Mouse (Mus musculus) hindbrain, embryonic 16.5 days (tissue): ENCODE results near the gene Ubfd1. TPM values are rescaled to one million over a fixed set of nuclear protein-coding genes. Genes with fewer than 3 reads are reported as not detected.
"Not testable (repeated sequence)": the region's sequence is repeated elsewhere in the genome, so short reads cannot be mapped to it uniquely, and the experiment has no call there.

Experiments
- ATAC-seq: fragments of 200-750 bp; cut with Nextera tagmentation; 2 replicates; pipeline ENCODE4 v1.8.0; 2017; ENCODE audit warnings: moderate TSS enrichment, moderate library complexity
- H3K27ac ChIP-seq: fragments of 300-500 bp; sonication (generic); 2 replicates; pipeline ENCODE4 v1.5.1; 2014; ENCODE audit warnings: low read depth, mild to moderate bottlenecking, control low read depth, low read length, moderate library complexity
- H3K27me3 ChIP-seq: fragments of 300-500 bp; sonication (generic); replicated peaks from 2 replicates; pipeline ENCODE4 v1.6.1; 2014; ENCODE audit warnings: low read length; ENCODE audit not compliant: control insufficient read depth, insufficient read depth
- H3K36me3 ChIP-seq: fragments of 300-500 bp; sonication (generic); 2 replicates; pipeline ENCODE4 v1.6.1; 2014; ENCODE audit warnings: mild to moderate bottlenecking, low read length, moderate library complexity, mixed read lengths; ENCODE audit not compliant: control insufficient read depth, insufficient read depth
- H3K4me1 ChIP-seq: fragments of 300-500 bp; sonication (generic); 2 replicates; pipeline ENCODE4 v1.6.1; 2014; ENCODE audit warnings: low read depth, low read length; ENCODE audit not compliant: control insufficient read depth, insufficient read depth
- H3K4me2 ChIP-seq: fragments of 300-500 bp; sonication (generic); 2 replicates; pipeline ENCODE4 v1.6.1; 2014; ENCODE audit warnings: mild to moderate bottlenecking, low read length, control low read depth, moderate library complexity
- H3K4me3 ChIP-seq: fragments of 300-500 bp; sonication (generic); 2 replicates; pipeline ENCODE4 v1.5.1; 2014; ENCODE audit warnings: mild to moderate bottlenecking, low read length, control low read depth, moderate library complexity
- H3K9ac ChIP-seq: fragments of 300-500 bp; sonication (generic); 2 replicates; pipeline ENCODE4 v1.6.1; 2014; ENCODE audit warnings: low read depth, mild to moderate bottlenecking, control low read depth, low read length, moderate library complexity
- H3K9me3 ChIP-seq: fragments of 300-500 bp; sonication (generic); 2 replicates; pipeline ENCODE4 v1.6.1; 2014; ENCODE audit warnings: mild to moderate bottlenecking, low read length, moderate library complexity; ENCODE audit not compliant: control insufficient read depth
- WGBS: fragments of 180-500 bp; shearing (Covaris S2); extraction: QIAGEN DNeasy Blood & Tissue Kit; methylation state at CpG from one replicate; pipeline ENCODE4 v1.1.7; 2014; 5-methylcytosine and 5-hydroxymethylcytosine counted together
- polyA plus RNA-seq: library from polyadenylated mRNA; unstranded; fragments of >200 nt; fragmentation: Nextera tagmentation; extraction: Ambion mirVana; gene quantifications from 2 replicates; pipeline ENCODE4 v1.2.1, GENCODE M21; 2015

Ubfd1 gene
- polyA plus RNA-seq, 1 experiment from 2014 or later = 71.2 TPM

DNA sequence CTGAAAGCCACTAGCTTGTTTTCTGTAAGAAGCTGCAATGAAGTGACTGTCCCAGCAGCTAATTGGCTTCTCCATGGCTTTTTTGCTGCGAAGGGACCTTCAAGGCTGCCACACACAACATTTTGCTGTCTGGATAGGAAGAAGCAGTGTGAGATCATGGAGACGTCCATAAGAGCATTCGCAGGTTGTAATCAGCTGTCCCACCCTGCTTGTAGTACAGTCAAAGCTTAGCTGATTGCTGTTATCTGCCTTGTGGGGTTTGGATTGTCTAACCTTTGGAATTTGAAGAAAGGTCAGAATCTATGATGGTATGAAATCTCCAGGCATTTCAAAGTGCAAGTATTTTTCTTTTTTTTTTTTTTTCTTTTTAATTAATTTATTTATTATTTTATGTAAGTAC lies 7.4 kb downstream of the Ubfd1 start:
- no peak overlapping the region for H3K4me3 ChIP-seq
- no peak overlapping the region for H3K9ac ChIP-seq
- peaks cover 3% of the 10 kb centered on the region for H3K4me1 ChIP-seq
- H3K4me2 ChIP-seq = no peak overlapping the region
- H3K27ac ChIP-seq = no peak overlapping the region
- no peaks in the 10 kb centered on the region for H3K27me3 ChIP-seq
- peaks cover 55% of the 10 kb centered on the region for H3K36me3 ChIP-seq
- no peak for ATAC-seq
- H3K9me3 ChIP-seq = no peaks in the 10 kb centered on the region
- WGBS = 90% methylated on average over 3 of the region's 3 CpGs

- H3K4me2 ChIP-seq = no peak overlapping the region
- H3K4me1 ChIP-seq = no peaks in the 10 kb centered on the region
- H3K4me3 ChIP-seq = no peak overlapping the region
- H3K27me3 ChIP-seq = no peaks in the 10 kb centered on the region
- H3K27ac ChIP-seq = no peak overlapping the region
- WGBS = 95% methylated on average over 8 of the region's 8 CpGs
- H3K9me3 ChIP-seq = no peaks in the 10 kb centered on the region
- H3K36me3 ChIP-seq = peaks cover 41% of the 10 kb centered on the region
- H3K9ac ChIP-seq = no peak overlapping the region
- ATAC-seq = no peak
These were observed 13.0 kb downstream of the Ubfd1 start for GRCm38 (mm10) chr7:122079798-122080554.

GRCm38 (mm10) chr7:122081071-122081470 lies 14.1 kb downstream of the Ubfd1 start:
- Histone ChIP-seq H3K27me3 (no peaks in the 10 kb centered on the region), H3K4me1 (no peaks in the 10 kb centered on the region), H3K9me3 (no peaks in the 10 kb centered on the region), H3K36me3 (peaks cover 31% of the 10 kb centered on the region), H3K4me2 (no peak overlapping the region), H3K4me3 (no peak overlapping the region), H3K27ac (no peak overlapping the region), H3K9ac (no peak overlapping the region)
- ATAC-seq = no peak
- 100% methylated on average over 1 of the region's 1 CpGs for WGBS

GRCm38 (mm10) chr7:122087195-122087982 lies 20.4 kb downstream of the Ubfd1 start:
- no peak for ATAC-seq
- Histone ChIP-seq H3K9me3 (no peaks in the 10 kb centered on the region), H3K36me3 (peaks cover 27% of the 10 kb centered on the region), H3K4me2 (no peak overlapping the region), H3K4me1 (no peaks in the 10 kb centered on the region), H3K9ac (no peak overlapping the region), H3K4me3 (no peak overlapping the region), H3K27me3 (no peaks in the 10 kb centered on the region), H3K27ac (no peak overlapping the region)
- 93% methylated on average over 11 of the region's 11 CpGs for WGBS

DNA sequence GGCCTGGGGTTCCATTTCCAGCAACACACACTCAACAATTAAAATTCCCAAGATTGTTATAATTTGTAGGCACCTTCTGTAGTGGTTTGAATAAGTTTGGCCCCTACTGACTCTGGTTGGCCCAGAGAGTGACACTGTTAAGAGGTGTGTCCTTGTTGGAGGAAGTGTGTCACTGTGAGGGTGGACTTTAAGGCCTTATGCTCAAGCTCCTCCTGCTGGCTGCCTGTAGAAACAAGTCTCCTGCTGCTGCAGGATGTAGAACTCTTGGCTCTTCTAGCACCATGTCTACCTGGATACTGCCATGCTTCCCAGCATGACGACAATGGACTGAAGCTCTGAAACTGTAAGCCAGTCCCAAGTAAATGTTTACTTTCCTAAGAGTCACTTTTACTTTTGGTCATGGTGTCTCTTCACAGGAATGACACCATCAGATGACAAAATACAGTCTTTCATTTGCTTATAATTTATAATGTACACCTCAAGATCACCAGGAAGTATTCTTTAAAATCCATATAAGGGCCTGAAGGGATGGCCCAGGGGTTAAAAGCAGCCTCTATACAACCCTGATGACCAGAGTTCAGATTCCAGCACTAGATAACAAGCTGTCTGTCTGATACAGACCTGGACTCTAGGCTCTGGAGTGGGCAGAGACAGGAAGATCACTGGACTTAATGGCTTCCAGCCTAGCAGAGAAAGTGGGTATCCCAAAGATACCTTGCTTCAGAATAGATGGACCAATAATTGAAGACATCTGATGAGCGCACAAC lies 27.8 kb downstream of the Ubfd1 start:
- no peak overlapping the region for H3K4me2 ChIP-seq
- H3K9me3 ChIP-seq = no peaks in the 10 kb centered on the region
- no peak overlapping the region for H3K27ac ChIP-seq
- H3K27me3 ChIP-seq = no peaks in the 10 kb centered on the region
- H3K4me1 ChIP-seq = peaks cover 1% of the 10 kb centered on the region
- H3K4me3 ChIP-seq = no peak overlapping the region
- peaks cover 41% of the 10 kb centered on the region for H3K36me3 ChIP-seq
- no peak overlapping the region for H3K9ac ChIP-seq
- no peak for ATAC-seq
- WGBS = 98% methylated on average over 2 of the region's 2 CpGs

GRCm38 (mm10) chr7:122098009-122098408 lies 31.0 kb downstream of the Ubfd1 start:
- WGBS = 95% methylated on average over 3 of the region's 3 CpGs
- no peak for ATAC-seq
- Histone ChIP-seq H3K27me3 (no peaks in the 10 kb centered on the region), H3K9me3 (no peaks in the 10 kb centered on the region), H3K27ac (no peak overlapping the region), H3K9ac (no peak overlapping the region), H3K4me1 (peaks cover 14% of the 10 kb centered on the region), H3K4me3 (no peak overlapping the region), H3K4me2 (no peak overlapping the region), H3K36me3 (peaks cover 26% of the 10 kb centered on the region)

GRCm38 (mm10) chr7:122099222-122099621 lies 32.2 kb downstream of the Ubfd1 start:
- H3K27me3 ChIP-seq = no peaks in the 10 kb centered on the region
- H3K36me3 ChIP-seq = peaks cover 23% of the 10 kb centered on the region
- no peak overlapping the region for H3K4me3 ChIP-seq
- 51% methylated on average over 4 of the region's 4 CpGs for WGBS
- H3K4me1 ChIP-seq = peaks cover 14% of the 10 kb centered on the region
- no peak overlapping the region for H3K4me2 ChIP-seq
- no peak for ATAC-seq
- no peak overlapping the region for H3K27ac ChIP-seq
- no peaks in the 10 kb centered on the region for H3K9me3 ChIP-seq
- H3K9ac ChIP-seq = no peak overlapping the region

DNA sequence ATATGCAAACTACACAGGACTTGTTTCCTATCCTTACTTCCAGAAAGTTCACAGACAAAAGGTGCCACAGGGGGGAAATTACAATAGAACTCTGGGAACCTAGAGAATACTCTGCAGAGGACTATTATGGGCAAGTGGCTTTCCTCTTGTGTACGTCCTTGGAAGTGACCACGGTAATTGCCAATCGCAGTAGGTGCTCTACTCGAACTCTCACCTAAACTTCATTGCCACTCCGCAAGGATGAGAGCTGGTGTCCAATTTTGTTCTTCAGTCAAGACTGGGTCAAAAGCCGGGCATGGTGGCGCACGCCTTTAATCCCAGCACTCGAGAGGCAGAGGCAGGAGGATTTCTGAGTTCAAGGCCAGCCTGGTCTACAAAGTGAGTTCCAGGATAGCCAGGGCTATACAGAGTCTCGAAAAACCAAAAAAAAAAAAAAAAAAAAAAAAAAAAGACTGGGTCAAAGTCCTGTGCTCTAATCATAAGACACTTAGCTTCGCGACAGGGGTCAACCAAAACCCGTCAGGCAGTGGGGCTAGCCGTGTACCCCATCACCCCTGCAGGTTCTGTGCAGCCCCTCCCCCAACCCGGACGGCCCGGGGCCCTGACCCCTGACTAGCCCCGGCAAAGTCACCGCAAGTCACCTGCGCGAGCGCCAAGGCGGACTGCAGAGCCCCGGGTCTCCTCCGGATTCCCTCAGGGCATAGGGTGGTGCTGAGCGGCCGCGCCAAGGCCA lies 34.2 kb downstream of the Ubfd1 start:
- H3K4me3 ChIP-seq = peak overlapping the region; percentile 52
- H3K27ac ChIP-seq = peak overlapping the region; percentile 64; the same call in 1 of the 2 replicates
- H3K9ac ChIP-seq = peak overlapping the region; percentile 64
- 8% methylated on average over 24 of the region's 28 CpGs for WGBS
- not testable (repeated sequence) for H3K9me3 ChIP-seq, H3K27me3 ChIP-seq, H3K36me3 ChIP-seq
- H3K4me2 ChIP-seq = peak overlapping the region; percentile 80
- ATAC-seq = peak; percentile 79
- peaks cover 14% of the 10 kb centered on the region for H3K4me1 ChIP-seq
